Comparison of ENCODE assay signal across 18 mouse cellular contexts in genomic region chr16:34204527-34205139, GRCm38 (mm10).
DNase-seq lines count a peak whose midpoint lies in the region; ATAC-seq and TF ChIP-seq lines count a peak whose summit lies in the region.
"Had no signal": no experiment of that assay in that cellular context is flagged by ENCODE, and none has a peak within 500 bp of the region (broad histone marks: within the 10 kb centered on the region; RNA-seq: fewer than 3 reads in every experiment).

No protein-coding gene starts in this region.

- no peak overlapping the region for H3K27ac ChIP-seq in hindbrain, embryonic 11.5 days (ENCODE audit: low read depth, low read length)
- H3K27ac ChIP-seq in hindbrain, embryonic 14.5 days: no peak overlapping the region
- H3K27ac ChIP-seq in forebrain, embryonic 12.5 days: 0 out of 2 replicates have a peak overlapping the region, but pooled peaks have one; percentile 25
- peak overlapping the region; percentile 45; the same call in 1 of the 2 replicates for H3K27ac ChIP-seq in midbrain, embryonic 14.5 days (replicated peaks; ENCODE audit: low read depth, low read length)
- H3K27ac ChIP-seq in heart, adult 2 months: no peak overlapping the region
- H3K27ac ChIP-seq: hindbrain, embryonic 15.5 days; kidney, embryonic 15.5 days; limb, embryonic 13.5 days; liver, embryonic 13.5 days had no signal

- H3K36me3 ChIP-seq in hindbrain, embryonic 11.5 days (ENCODE audit: control insufficient read depth, insufficient read depth, low read length): no peaks in the 10 kb centered on the region
- H3K36me3 ChIP-seq in hindbrain, embryonic 14.5 days (replicated peaks; ENCODE audit: control insufficient read depth, insufficient read depth): peaks cover 50% of the 10 kb centered on the region
- H3K36me3 ChIP-seq in E14TG2a.4 (ENCODE audit: insufficient read depth, low read length): no peaks in the 10 kb centered on the region
- peaks cover 57% of the 10 kb centered on the region for H3K36me3 ChIP-seq in forebrain, embryonic 12.5 days (replicated peaks)
- H3K36me3 ChIP-seq in midbrain, embryonic 14.5 days (ENCODE audit: control insufficient read depth, insufficient read depth, low read length): peaks cover 49% of the 10 kb centered on the region
- H3K36me3 ChIP-seq in heart, adult 2 months (ENCODE audit: control insufficient read depth, insufficient read depth, low read length): no peaks in the 10 kb centered on the region
- H3K36me3 ChIP-seq: liver, embryonic 13.5 days had no signal

- no peak for TF ChIP-seq CTCF in E14TG2a.4 (conservative IDR thresholded peaks at IDR 0.05; ENCODE audit: low read length)
- TF ChIP-seq CTCF in heart, adult 2 months (IDR thresholded peaks at IDR 0.05): no peak

- intact Hi-C loops in left cerebral cortex, postnatal 10 days (cut with DNase I): loop anchor here (10.0 kb wide), 1 partner anchor 500 kb away; no protein-coding TSS in a partner anchor
- intact Hi-C loops in heart, adult 2 months (cut with DNase I): no loop called here

- TF ChIP-seq EP300 in heart, adult 2 months (IDR thresholded peaks at IDR 0.05; ENCODE audit: insufficient read depth, low read depth, low read length): no peak

- DNase-seq in hindbrain, embryonic 11.5 days (ENCODE audit: low spot score): peak; percentile 18
- DNase-seq in hindbrain, embryonic 14.5 days (ENCODE audit: low spot score): no peak
- DNase-seq in midbrain, embryonic 14.5 days: peak; percentile 71
- no peak for DNase-seq in left cerebral cortex, postnatal 10 days (ENCODE audit: extremely low spot score in 1 of 2, low spot score in 2 of 2)
- DNase-seq in heart, adult 2 months: no peak
- DNase-seq: cerebellum, adult 9-10 months; gastrocnemius, postnatal 36 days; kidney, postnatal 4 days; liver, embryonic 13.5 days; lung, embryonic 14.5 days; lung, postnatal 4 days; right cerebral cortex, adult 18-20 months had no signal

- H3K4me3 ChIP-seq in hindbrain, embryonic 11.5 days (ENCODE audit: low read depth, low read length): no peak overlapping the region
- no peak overlapping the region for H3K4me3 ChIP-seq in hindbrain, embryonic 14.5 days (replicated peaks; ENCODE audit: low read length)
- peak overlapping the region; percentile 26; the same call in 1 of the 2 replicates for H3K4me3 ChIP-seq in E14TG2a.4 (replicated peaks; ENCODE audit: low read length)
- no peak overlapping the region for H3K4me3 ChIP-seq in forebrain, embryonic 12.5 days (replicated peaks)
- H3K4me3 ChIP-seq in midbrain, embryonic 14.5 days (replicated peaks; ENCODE audit: low read depth, low read length): no peak overlapping the region
- H3K4me3 ChIP-seq in heart, adult 2 months: no peak overlapping the region
- H3K4me3 ChIP-seq: hindbrain, embryonic 15.5 days; kidney, embryonic 15.5 days; limb, embryonic 13.5 days; liver, embryonic 13.5 days had no signal

- no peaks in the 10 kb centered on the region for H3K27me3 ChIP-seq in hindbrain, embryonic 11.5 days (ENCODE audit: control insufficient read depth, insufficient read depth, low read length)
- H3K27me3 ChIP-seq in hindbrain, embryonic 14.5 days (ENCODE audit: control insufficient read depth, insufficient read depth, low read length): no peaks in the 10 kb centered on the region
- no peaks in the 10 kb centered on the region; the same call in 1 of the 2 replicates for H3K27me3 ChIP-seq in E14TG2a.4 (ENCODE audit: insufficient read depth, low read length)
- no peaks in the 10 kb centered on the region for H3K27me3 ChIP-seq in forebrain, embryonic 12.5 days
- no peaks in the 10 kb centered on the region for H3K27me3 ChIP-seq in midbrain, embryonic 14.5 days (ENCODE audit: control insufficient read depth, insufficient read depth, low read length)
- no peaks in the 10 kb centered on the region for H3K27me3 ChIP-seq in heart, adult 2 months (ENCODE audit: control insufficient read depth, insufficient read depth, low read length)
- H3K27me3 ChIP-seq: hindbrain, embryonic 15.5 days; kidney, embryonic 15.5 days; limb, embryonic 13.5 days; liver, embryonic 13.5 days had no signal

- no peaks in the 10 kb centered on the region for H3K9me3 ChIP-seq in hindbrain, embryonic 11.5 days (ENCODE audit: control insufficient read depth, low read length)
- H3K9me3 ChIP-seq in hindbrain, embryonic 14.5 days (ENCODE audit: control insufficient read depth, low read length): no peaks in the 10 kb centered on the region
- peaks cover 8% of the 10 kb centered on the region for H3K9me3 ChIP-seq in E14TG2a.4 (ENCODE audit: low read length)
- no peaks in the 10 kb centered on the region for H3K9me3 ChIP-seq in forebrain, embryonic 12.5 days
- no peaks in the 10 kb centered on the region for H3K9me3 ChIP-seq in midbrain, embryonic 14.5 days (ENCODE audit: control insufficient read depth, low read length)
- H3K9me3 ChIP-seq: hindbrain, embryonic 15.5 days; kidney, embryonic 15.5 days; limb, embryonic 13.5 days; liver, embryonic 13.5 days had no signal

- WGBS in hindbrain, embryonic 11.5 days: 80% methylated on average over 13 of the region's 13 CpGs
- WGBS in hindbrain, embryonic 14.5 days: 57% methylated on average over 13 of the region's 13 CpGs
- WGBS in forebrain, embryonic 12.5 days: 40% methylated on average over 13 of the region's 13 CpGs
- 38% methylated on average over 13 of the region's 13 CpGs for WGBS in midbrain, embryonic 14.5 days
- WGBS in heart, adult 2 months: 85% methylated on average over 13 of the region's 13 CpGs

- ATAC-seq in hindbrain, embryonic 11.5 days (ENCODE audit: low FRiP score): no peak
- ATAC-seq in hindbrain, embryonic 14.5 days (ENCODE audit: low FRiP score): no peak
- ATAC-seq in forebrain, embryonic 12.5 days (ENCODE audit: low FRiP score): peak; percentile 60; the same call in 1 of the 2 replicates
- peak; percentile 37; the same call in 1 of the 2 replicates for ATAC-seq in midbrain, embryonic 14.5 days (ENCODE audit: low FRiP score, low TSS enrichment)
- ATAC-seq: intestine, postnatal 0 days had no signal

- no peaks in the 10 kb centered on the region for H3K79me2 ChIP-seq in heart, adult 2 months (replicated peaks; ENCODE audit: control insufficient read depth, insufficient read depth, low read length)

- no peak overlapping the region for H3K9ac ChIP-seq in hindbrain, embryonic 11.5 days (ENCODE audit: low read depth, low read length)
- no peak overlapping the region for H3K9ac ChIP-seq in hindbrain, embryonic 14.5 days
- H3K9ac ChIP-seq in forebrain, embryonic 12.5 days: no peak overlapping the region
- H3K9ac ChIP-seq in midbrain, embryonic 14.5 days (replicated peaks; ENCODE audit: low read length): no peak overlapping the region
- no peak overlapping the region for H3K9ac ChIP-seq in heart, adult 2 months (ENCODE audit: low read depth, low read length)
- H3K9ac ChIP-seq: hindbrain, embryonic 15.5 days; kidney, embryonic 15.5 days; limb, embryonic 13.5 days; liver, embryonic 13.5 days; lung, embryonic 14.5 days had no signal

- H3K4me1 ChIP-seq in hindbrain, embryonic 11.5 days (replicated peaks; ENCODE audit: control insufficient read depth, insufficient read depth, low read length): no peaks in the 10 kb centered on the region
- H3K4me1 ChIP-seq in hindbrain, embryonic 14.5 days (replicated peaks; ENCODE audit: control insufficient read depth, insufficient read depth, low read length): no peaks in the 10 kb centered on the region
- no peaks in the 10 kb centered on the region for H3K4me1 ChIP-seq in E14TG2a.4 (replicated peaks; ENCODE audit: low read depth, low read length)
- peaks cover 8% of the 10 kb centered on the region for H3K4me1 ChIP-seq in forebrain, embryonic 12.5 days
- H3K4me1 ChIP-seq in midbrain, embryonic 14.5 days (ENCODE audit: control insufficient read depth, insufficient read depth, low read length): 0 out of 2 replicates have a peak, but pooled peaks cover 8% of the 10 kb centered on the region
- H3K4me1 ChIP-seq in heart, adult 2 months (ENCODE audit: control insufficient read depth, insufficient read depth, low read length): no peaks in the 10 kb centered on the region
- H3K4me1 ChIP-seq: hindbrain, embryonic 15.5 days; kidney, embryonic 15.5 days; liver, embryonic 13.5 days had no signal

- TF ChIP-seq POLR2A in heart, adult 2 months (IDR thresholded peaks at IDR 0.05; ENCODE audit: insufficient read depth, low read depth, low read length): no peak

- H3K4me2 ChIP-seq in hindbrain, embryonic 11.5 days (replicated peaks; ENCODE audit: low read depth, low read length): no peak overlapping the region
- no peak overlapping the region for H3K4me2 ChIP-seq in hindbrain, embryonic 14.5 days (replicated peaks)
- no peak overlapping the region for H3K4me2 ChIP-seq in forebrain, embryonic 12.5 days
- H3K4me2 ChIP-seq in midbrain, embryonic 14.5 days (ENCODE audit: low read length): no peak overlapping the region
- H3K4me2 ChIP-seq: hindbrain, embryonic 15.5 days; kidney, embryonic 15.5 days; limb, embryonic 13.5 days; liver, embryonic 13.5 days; lung, embryonic 14.5 days had no signal

Comparison
In these comparisons a context has a peak if more than half of its experiments do, and no peak if none do; other contexts are left out.
1. DNase-seq: peak in hindbrain, embryonic 11.5 days (single experiment) and midbrain, embryonic 14.5 days (single experiment); none in hindbrain, embryonic 14.5 days (single experiment), left cerebral cortex, postnatal 10 days (0 of 2) and heart, adult 2 months (0 of 2).
2. ATAC-seq: peak in forebrain, embryonic 12.5 days (single experiment) and midbrain, embryonic 14.5 days (single experiment); none in hindbrain, embryonic 11.5 days (single experiment) and hindbrain, embryonic 14.5 days (single experiment).
3. H3K27ac ChIP-seq: peak in forebrain, embryonic 12.5 days (single experiment) and midbrain, embryonic 14.5 days (single experiment); none in hindbrain, embryonic 11.5 days (single experiment), hindbrain, embryonic 14.5 days (single experiment) and heart, adult 2 months (single experiment).